Mouse (Mus musculus) liver, embryonic 11.5 days (tissue): Measurements from ENCODE around the gene Olfr642. TPM values are rescaled to one million over a fixed set of nuclear protein-coding genes. Genes with fewer than 3 reads are reported as not detected.

Experiments
- ATAC-seq: fragments of 200-750 bp; cut with Nextera tagmentation; replicated peaks from 2 replicates; pipeline ENCODE4 v1.8.0; 2017; ENCODE audit warnings: moderate number of reproducible peaks, mild to moderate bottlenecking, moderate TSS enrichment, moderate library complexity; ENCODE audit not compliant: low FRiP score
- DNase-seq: peaks from one replicate; pipeline ENCODE4 v3.0.0-alpha.2; 2017; ENCODE audit warnings: low spot score
- H3K27ac ChIP-seq: fragments of 300-500 bp; sonication (generic); 2 replicates; pipeline ENCODE4 v1.5.1; 2014; ENCODE audit warnings: mild to moderate bottlenecking, low read depth, low read length, control low read depth
- H3K27me3 ChIP-seq: fragments of 300-500 bp; sonication (generic); replicated peaks from 2 replicates; pipeline ENCODE4 v1.6.1; 2014; ENCODE audit warnings: low read length, mixed read lengths; ENCODE audit not compliant: control insufficient read depth, insufficient read depth
- H3K36me3 ChIP-seq: fragments of 300-500 bp; sonication (generic); 2 replicates; pipeline ENCODE4 v1.6.1; 2014; ENCODE audit warnings: mild to moderate bottlenecking, low read length, moderate library complexity, mixed read lengths; ENCODE audit not compliant: control insufficient read depth, insufficient read depth
- H3K4me1 ChIP-seq: fragments of 300-500 bp; sonication (generic); replicated peaks from 2 replicates; pipeline ENCODE4 v1.6.1; 2014; ENCODE audit warnings: low read length, mixed read lengths; ENCODE audit not compliant: control insufficient read depth, insufficient read depth
- H3K4me2 ChIP-seq: fragments of 300-500 bp; sonication (generic); 2 replicates; pipeline ENCODE4 v1.6.1; 2014; ENCODE audit warnings: mild to moderate bottlenecking, control low read depth, moderate library complexity
- H3K4me3 ChIP-seq: fragments of 300-500 bp; sonication (generic); 2 replicates; pipeline ENCODE4 v1.5.1; 2014; ENCODE audit warnings: low read depth, low read length, control low read depth
- H3K9ac ChIP-seq: fragments of 300-500 bp; sonication (generic); 2 replicates; pipeline ENCODE4 v1.6.1; 2014; ENCODE audit warnings: low read depth, low read length, control low read depth
- H3K9me3 ChIP-seq: fragments of 300-500 bp; sonication (generic); 2 replicates; pipeline ENCODE4 v1.6.1; 2016; ENCODE audit warnings: low read length, inconsistent platforms, mixed read lengths; ENCODE audit not compliant: control insufficient read depth
- WGBS: fragments of 180-500 bp; shearing (Covaris S2); extraction: QIAGEN DNeasy Blood & Tissue Kit; methylation state at CpG from one replicate; pipeline ENCODE4 v1.1.7; 2014; 5-methylcytosine and 5-hydroxymethylcytosine counted together
- polyA plus RNA-seq: library from polyadenylated mRNA; unstranded; fragments of >200 nt; fragmentation: Nextera tagmentation; extraction: Ambion mirVana; gene quantifications from 2 replicates; pipeline ENCODE4 v1.2.1, GENCODE M21; 2014

The Olfr642 gene
- polyA plus RNA-seq, result not detected in 2 replicates

DNA sequence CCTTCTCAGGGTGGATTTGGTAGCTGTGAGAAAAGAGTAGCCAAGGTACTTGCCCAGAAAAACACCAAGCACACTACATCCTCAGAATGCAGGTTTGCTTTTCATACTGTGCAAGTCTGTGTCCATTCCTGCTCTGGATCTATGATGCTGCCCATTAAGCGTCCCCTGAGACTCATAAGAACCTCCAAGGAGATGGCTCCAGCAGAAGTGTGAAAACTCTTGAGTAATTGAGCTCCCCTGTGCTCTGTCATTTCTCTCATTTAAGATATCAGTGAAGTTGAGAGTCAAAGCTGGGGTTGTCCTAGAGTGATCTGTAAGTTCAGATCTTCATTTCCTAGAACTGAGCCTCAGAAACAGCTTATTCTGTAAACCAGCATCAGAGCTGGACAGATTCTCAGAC lies at the start of gene Olfr642:
Gene Olfr642, minus strand, starts transcription at position 101 of the 400 bp plus-strand sequence.
- DNase-seq, result no peak

DNA sequence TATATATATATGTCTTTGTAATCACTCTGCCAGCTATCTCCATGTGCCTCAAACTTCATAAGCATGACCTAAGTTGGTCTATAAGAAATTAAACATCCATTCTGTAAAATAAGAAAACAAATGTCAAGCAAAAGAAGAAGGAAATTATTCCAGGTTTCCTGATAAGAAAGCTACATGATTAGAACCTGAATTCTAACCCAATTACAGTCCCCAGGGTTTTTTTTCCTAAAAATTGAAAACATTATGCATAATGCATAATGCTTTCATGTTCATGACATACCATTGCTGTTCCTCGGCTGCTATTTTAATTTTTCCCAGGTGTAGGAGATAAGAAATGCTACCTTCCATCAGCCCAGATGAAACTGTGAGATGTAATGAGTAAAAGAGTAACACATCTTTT lies 32.9 kb upstream of the Olfr642 start, which contains the start of gene Olfr645:
Gene Olfr645, minus strand, starts transcription at position 101 of the 400 bp plus-strand sequence.
- H3K36me3 ChIP-seq, result no peaks in the 10 kb centered on the region
- no peaks in the 10 kb centered on the region for H3K9me3 ChIP-seq
- no peak within 1 kb of the TSS for H3K4me3 ChIP-seq
- 67% methylated on average over 1 of the region's 1 CpGs for WGBS
- no peak within 1 kb of the TSS for H3K4me2 ChIP-seq
- H3K27me3 ChIP-seq, result no peaks in the 10 kb centered on the region
- H3K9ac ChIP-seq, result no peak within 1 kb of the TSS
- H3K4me1 ChIP-seq, result no peaks in the 10 kb centered on the region
- DNase-seq (no peak), ATAC-seq (no peak)
- no peak within 1 kb of the TSS for H3K27ac ChIP-seq

More for the DNA sequence above, at the start of gene Olfr642:
- no peak for ATAC-seq
- Histone ChIP-seq H3K27me3 (no peaks in the 10 kb centered on the region), H3K9me3 (no peaks in the 10 kb centered on the region), H3K36me3 (no peaks in the 10 kb centered on the region), H3K4me2 (no peak within 1 kb of the TSS), H3K27ac (no peak within 1 kb of the TSS), H3K4me3 (no peak within 1 kb of the TSS), H3K9ac (no peak within 1 kb of the TSS), H3K4me1 (no peaks in the 10 kb centered on the region)
- WGBS, result 64% methylated on average over 1 of the region's 1 CpGs

DNA sequence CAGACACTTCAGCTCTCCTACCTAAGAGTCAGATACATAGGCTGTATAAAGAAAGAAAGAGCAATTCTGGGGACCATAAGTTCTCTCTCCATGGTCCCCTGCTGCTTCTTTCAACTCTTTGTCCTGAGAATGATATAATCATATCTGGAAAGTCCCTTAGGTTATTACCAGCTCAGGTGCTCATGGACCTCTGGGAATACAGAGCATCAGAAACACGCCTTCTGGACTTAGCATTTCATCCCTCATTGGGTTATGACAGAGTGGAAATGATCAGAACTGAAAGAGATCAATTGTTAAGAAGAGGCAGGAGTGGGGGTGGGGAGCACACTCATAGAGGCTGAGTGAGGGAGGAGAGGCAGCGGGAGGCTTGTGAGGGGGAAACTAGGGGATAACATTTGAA lies 19.3 kb upstream of the Olfr642 start, which contains the start of gene Olfr644:
Gene Olfr644, minus strand, starts transcription at position 101 of the 400 bp plus-strand sequence.
- Histone ChIP-seq H3K9ac (no peak within 1 kb of the TSS), H3K9me3 (no peaks in the 10 kb centered on the region)
- 78% methylated on average over 2 of the region's 2 CpGs for WGBS

DNA sequence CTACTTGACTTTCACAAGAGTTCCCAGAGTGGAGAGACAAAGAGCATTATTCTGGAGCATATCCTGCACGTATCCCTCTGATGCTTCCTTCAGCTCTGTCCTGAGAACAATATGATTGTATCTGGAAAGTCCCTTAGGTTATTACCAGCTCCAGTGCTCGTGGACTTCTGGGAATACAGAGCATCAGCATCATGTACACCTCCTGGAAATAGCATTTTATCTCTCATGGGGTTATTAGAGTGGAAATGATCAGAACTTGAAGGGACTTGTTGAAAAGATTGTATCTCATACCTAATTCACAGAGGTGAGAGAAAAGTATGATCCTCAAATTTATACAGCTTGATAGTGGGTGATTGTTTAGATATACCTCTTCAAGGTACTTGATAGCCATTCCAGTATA lies 8.9 kb upstream of the Olfr642 start, which contains the start of gene 4930516K23Rik:
Gene 4930516K23Rik, minus strand, starts transcription at position 101 of the 400 bp plus-strand sequence.
- Histone ChIP-seq H3K27ac (no peak within 1 kb of the TSS), H3K36me3 (no peaks in the 10 kb centered on the region), H3K4me2 (no peak within 1 kb of the TSS), H3K4me1 (no peaks in the 10 kb centered on the region), H3K9me3 (no peaks in the 10 kb centered on the region), H3K27me3 (no peaks in the 10 kb centered on the region), H3K9ac (no peak within 1 kb of the TSS), H3K4me3 (no peak within 1 kb of the TSS)
- no peak for ATAC-seq
- DNase-seq, result no peak
- WGBS, result 46% methylated on average over 2 of the region's 2 CpGs

More for the DNA sequence above, 19.3 kb upstream of the Olfr642 start, which contains the start of gene Olfr644:
- Histone ChIP-seq H3K27me3 (no peaks in the 10 kb centered on the region), H3K4me3 (no peak within 1 kb of the TSS), H3K27ac (no peak within 1 kb of the TSS), H3K36me3 (no peaks in the 10 kb centered on the region), H3K4me1 (no peaks in the 10 kb centered on the region), H3K4me2 (no peak within 1 kb of the TSS)
- ATAC-seq (no peak), DNase-seq (no peak)

DNA sequence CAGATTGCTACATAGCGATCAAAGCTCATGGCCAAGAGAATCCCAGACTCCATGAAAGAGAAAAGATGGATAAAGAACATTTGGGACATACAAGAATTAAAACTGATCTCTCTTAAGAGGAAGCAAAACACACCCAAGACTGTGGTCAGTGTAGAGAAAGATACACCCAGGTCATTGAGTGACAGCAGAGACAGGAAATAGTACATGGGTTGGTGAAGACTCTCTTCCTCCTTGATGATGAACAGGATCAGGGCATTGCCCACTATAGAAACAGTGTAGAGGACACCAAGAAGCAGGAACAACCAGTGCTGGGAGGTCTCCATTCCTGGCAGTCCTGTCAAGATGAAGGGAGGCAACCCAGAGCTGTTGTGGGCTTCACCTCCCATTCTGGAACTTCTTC lies 6.7 kb upstream of the Olfr642 start:
- no peak for ATAC-seq
- H3K9ac ChIP-seq, result no peak overlapping the region

DNA sequence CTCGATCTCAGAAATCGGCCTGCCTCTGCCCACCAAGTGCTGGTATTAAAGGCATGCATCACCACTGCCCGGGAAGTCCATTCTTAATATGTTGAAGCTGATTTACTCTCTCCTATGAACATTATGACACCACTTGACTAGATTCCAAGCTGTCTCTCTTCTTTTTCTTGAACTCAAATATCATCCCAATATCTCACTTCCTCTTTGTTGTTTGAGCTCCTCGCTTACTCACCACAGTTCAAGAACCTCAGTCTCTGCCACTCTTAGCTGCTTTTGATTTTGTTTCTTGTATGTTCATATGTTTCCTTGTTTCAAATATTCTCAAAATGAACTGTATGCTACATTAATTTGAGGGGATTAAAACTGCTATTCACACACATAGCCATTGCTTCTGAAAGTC lies 1.7 kb downstream of the Olfr642 start:
- no peak for ATAC-seq
- Histone ChIP-seq H3K9ac (no peak overlapping the region), H3K4me3 (no peak overlapping the region), H3K4me2 (no peak overlapping the region), H3K27ac (no peak overlapping the region), H3K36me3 (no peaks in the 10 kb centered on the region), H3K27me3 (no peaks in the 10 kb centered on the region), H3K4me1 (no peaks in the 10 kb centered on the region), H3K9me3 (no peaks in the 10 kb centered on the region)
- WGBS, result 79% methylated on average over 4 of the region's 4 CpGs
- DNase-seq, result no peak

More for the DNA sequence above, 6.7 kb upstream of the Olfr642 start:
- 83% methylated on average over 1 of the region's 1 CpGs for WGBS
- Histone ChIP-seq H3K4me1 (no peaks in the 10 kb centered on the region), H3K27ac (no peak overlapping the region), H3K4me3 (no peak overlapping the region), H3K4me2 (no peak overlapping the region), H3K27me3 (no peaks in the 10 kb centered on the region), H3K9me3 (no peaks in the 10 kb centered on the region), H3K36me3 (no peaks in the 10 kb centered on the region)
- no peak for DNase-seq

DNA sequence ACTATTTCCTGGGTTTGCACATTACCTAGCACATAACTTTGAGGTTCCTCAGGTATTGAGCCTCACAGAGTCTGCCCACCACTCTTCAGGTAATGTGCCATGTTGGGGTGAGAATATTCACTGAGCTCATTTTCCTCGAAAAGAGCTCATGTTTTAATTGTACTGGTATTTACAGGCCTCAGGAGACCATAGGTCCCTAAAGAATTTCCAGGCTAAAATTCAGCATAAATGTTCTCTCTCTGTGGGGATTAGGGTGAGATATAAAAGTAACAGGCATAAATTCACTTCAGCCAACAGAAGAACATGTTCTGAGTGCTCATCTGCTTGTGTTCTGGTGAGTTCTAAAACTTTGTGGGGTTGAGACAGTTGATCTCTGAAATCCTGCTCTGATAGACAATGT lies 17.3 kb downstream of the Olfr642 start, which contains the start of gene Olfr641:
Gene Olfr641, plus strand, starts transcription at position 301 of the 400 bp plus-strand sequence.
- H3K36me3 ChIP-seq, result no peaks in the 10 kb centered on the region
- H3K4me3 ChIP-seq, result no peak within 1 kb of the TSS
- H3K9me3 ChIP-seq, result no peaks in the 10 kb centered on the region
- 63% methylated on average over 1 of the region's 1 CpGs for WGBS
- ATAC-seq (no peak), DNase-seq (no peak)
- H3K4me1 ChIP-seq, result no peaks in the 10 kb centered on the region
- H3K9ac ChIP-seq, result no peak within 1 kb of the TSS
- no peak within 1 kb of the TSS for H3K27ac ChIP-seq
- H3K27me3 ChIP-seq, result no peaks in the 10 kb centered on the region
- H3K4me2 ChIP-seq, result no peak within 1 kb of the TSS

DNA sequence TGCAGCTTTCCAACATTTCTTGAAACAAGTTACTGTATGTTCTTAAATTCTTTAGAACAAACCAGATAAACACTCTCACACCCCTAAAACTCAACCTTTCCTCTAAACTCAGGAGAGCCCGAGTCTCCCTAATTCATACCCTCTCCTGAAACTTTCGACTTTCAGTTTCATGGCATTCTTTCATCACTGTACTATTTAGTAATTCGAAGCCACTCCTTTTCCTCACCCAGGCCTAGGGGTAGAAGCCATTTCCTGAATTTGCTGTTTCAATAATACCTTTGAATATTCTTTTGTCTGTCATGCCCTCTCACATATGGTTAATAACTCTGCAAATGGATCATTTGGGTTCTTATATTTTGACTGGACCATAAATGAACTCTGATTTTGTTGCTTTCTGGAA lies 25.5 kb downstream of the Olfr642 start:
- H3K4me2 ChIP-seq, result no peak overlapping the region
- H3K27me3 ChIP-seq, result no peaks in the 10 kb centered on the region
- no peaks in the 10 kb centered on the region for H3K4me1 ChIP-seq
- H3K4me3 ChIP-seq, result no peak overlapping the region
- no peak for DNase-seq
- no peak overlapping the region for H3K9ac ChIP-seq
- WGBS, result 81% methylated on average over 3 of the region's 3 CpGs
- H3K27ac ChIP-seq, result no peak overlapping the region
- ATAC-seq, result no peak
- H3K36me3 ChIP-seq, result no peaks in the 10 kb centered on the region
- H3K9me3 ChIP-seq, result no peaks in the 10 kb centered on the region

DNA sequence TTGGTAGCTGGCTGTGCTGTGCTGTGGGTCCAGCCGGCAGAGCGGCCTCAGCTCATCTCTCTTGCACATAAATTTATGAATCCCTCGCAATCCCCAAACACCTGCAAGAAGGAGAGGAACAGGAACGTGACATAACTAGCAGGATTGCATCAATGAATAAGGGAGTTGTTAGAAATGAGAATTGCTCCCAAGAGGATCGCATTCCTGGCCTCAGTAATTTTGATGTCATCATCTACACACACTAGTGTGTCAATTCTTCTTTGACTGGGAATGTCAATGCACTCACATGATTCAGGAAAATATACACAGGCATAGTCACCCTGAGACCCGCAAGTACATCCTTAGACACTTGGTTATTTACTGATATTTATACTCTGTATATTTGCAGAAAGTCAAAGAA lies 27.0 kb downstream of the Olfr642 start, which contains the start of gene Olfr640:
Gene Olfr640, minus strand, starts transcription at position 101 of the 400 bp plus-strand sequence.
- no peak within 1 kb of the TSS for H3K9ac ChIP-seq
- ATAC-seq, result no peak
- no peak within 1 kb of the TSS for H3K4me3 ChIP-seq
- no peaks in the 10 kb centered on the region for H3K4me1 ChIP-seq
- DNase-seq, result no peak
- no peaks in the 10 kb centered on the region for H3K9me3 ChIP-seq
- 73% methylated on average over 6 of the region's 6 CpGs for WGBS
- H3K4me2 ChIP-seq, result no peak within 1 kb of the TSS
- no peaks in the 10 kb centered on the region for H3K27me3 ChIP-seq
- H3K36me3 ChIP-seq, result no peaks in the 10 kb centered on the region
- no peak within 1 kb of the TSS for H3K27ac ChIP-seq
